Mouse (Mus musculus): ENCODE measurements around the gene Tunar. TPM values are rescaled to one million over a fixed set of nuclear protein-coding genes. Genes with fewer than 3 reads are reported as not detected.

Tunar gene
- total and polyA plus RNA-seq, 2 experiments from 2014 or later: 18.3 to 29.6 TPM

DNA sequence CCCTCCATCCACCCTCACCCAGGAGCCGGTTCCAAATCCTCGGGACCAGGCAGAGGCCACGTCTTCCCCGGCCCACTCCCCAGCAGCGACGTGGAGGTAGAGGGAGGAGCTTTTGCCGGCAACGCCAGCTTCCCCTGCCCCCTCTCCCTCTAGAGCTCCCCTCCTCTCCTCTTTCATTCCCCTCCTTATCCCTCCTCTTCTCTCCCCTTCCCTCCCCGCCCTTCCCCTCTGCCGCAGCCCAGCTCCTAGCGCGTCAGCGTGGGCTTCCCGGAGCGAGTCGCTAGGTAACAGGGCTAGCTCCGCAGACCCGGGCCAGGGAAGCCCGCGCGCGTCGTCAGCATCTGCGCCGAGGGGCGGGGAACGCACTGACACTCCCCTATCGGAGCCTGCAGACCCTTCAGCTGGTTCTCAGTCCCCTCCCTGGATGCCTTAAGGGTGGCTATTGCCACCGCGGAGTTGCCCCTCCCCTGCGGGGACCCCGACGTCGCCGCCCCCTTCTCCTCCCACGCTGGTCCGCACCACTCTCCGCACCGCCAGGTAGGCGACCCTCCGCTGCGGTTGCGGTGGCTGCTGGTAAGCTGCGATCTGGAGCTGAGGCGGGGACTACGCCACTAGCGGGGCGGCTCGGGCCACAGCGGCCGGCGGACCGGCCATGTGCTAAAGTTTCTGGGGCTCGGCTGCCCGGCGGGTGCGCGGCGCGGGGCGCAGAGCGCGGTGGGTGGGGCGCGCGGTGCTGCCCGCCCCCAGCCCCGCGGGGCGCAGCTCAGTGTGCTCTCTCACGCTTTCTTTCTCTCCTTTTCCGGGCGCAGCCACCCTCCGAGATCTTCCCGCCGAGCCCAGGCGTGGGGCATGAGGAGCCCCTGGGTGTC lies 3.0 kb downstream of the Tunar start:
- WGBS: 3% methylated on average over 66 of the region's 77 CpGs
- ATAC-seq (peak; percentile 94), DNase-seq (ENCODE audit: low spot score) (peak; percentile 91)
- no peaks in the 10 kb centered on the region for H3K36me3 ChIP-seq (ENCODE audit: insufficient read depth, low read length)
- peak overlapping the region; percentile 90 for H3K4me2 ChIP-seq (ENCODE audit: low read depth, low read length)
- peak overlapping the region; percentile 66 for H3K9ac ChIP-seq (replicated peaks; ENCODE audit: low read length)
- peak overlapping the region; percentile 84 for H3K27ac ChIP-seq
- TF ChIP-seq CTCF (IDR thresholded peaks at IDR 0.05; ENCODE audit: low read depth): no peak
- no peaks in the 10 kb centered on the region for H3K9me3 ChIP-seq (ENCODE audit: low read length)
- H3K27me3 ChIP-seq (ENCODE audit: insufficient read depth, low read length): no peaks in the 10 kb centered on the region
- peaks cover 11% of the 10 kb centered on the region; the same call in 1 of the 2 replicates for H3K4me1 ChIP-seq (ENCODE audit: insufficient read depth, low read length)
- peak overlapping the region; percentile 66 for H3K4me3 ChIP-seq (ENCODE audit: low read length)

DNA sequence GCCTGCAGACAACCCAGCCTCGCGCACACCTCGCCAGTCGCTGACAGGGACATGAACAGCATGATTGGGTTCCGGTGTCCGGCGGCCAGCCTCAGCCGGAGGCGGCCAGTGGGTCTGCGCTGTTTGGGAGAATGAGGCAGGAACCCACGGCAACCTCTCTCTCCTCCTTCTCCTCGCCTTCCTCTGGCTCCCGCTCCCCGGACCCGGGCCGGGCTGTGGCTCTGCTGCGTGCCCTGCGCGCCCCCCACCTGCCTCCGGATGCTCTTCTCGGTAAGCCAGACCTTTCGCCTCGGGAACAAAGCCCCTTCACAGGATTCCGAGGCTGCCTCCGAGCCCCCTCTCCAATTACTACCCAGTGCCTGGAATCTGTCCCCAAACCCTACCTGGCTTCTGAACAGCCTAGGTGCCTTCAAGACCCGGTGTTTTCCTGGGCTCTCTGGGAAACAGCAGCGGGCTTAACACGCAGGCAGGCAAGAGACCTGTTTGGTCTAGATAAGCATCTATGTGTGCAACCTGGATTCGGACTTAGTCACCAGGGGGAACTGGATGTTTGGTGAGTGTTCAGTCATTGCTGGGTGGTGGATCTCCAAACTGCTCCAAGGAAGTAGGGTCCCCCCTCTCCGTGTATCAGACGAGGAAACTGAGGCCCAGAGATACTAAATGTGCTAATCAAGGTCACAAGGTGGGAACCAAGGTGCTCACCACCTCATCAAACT lies 3.8 kb downstream of the Tunar start:
- H3K4me3 ChIP-seq (ENCODE audit: low read length): peak overlapping the region; percentile 66
- H3K9me3 ChIP-seq (ENCODE audit: low read length): no peaks in the 10 kb centered on the region
- H3K4me1 ChIP-seq (ENCODE audit: insufficient read depth, low read length): peaks cover 11% of the 10 kb centered on the region; the same call in 1 of the 2 replicates
- peak overlapping the region; percentile 66 for H3K9ac ChIP-seq (replicated peaks; ENCODE audit: low read length)
- H3K27me3 ChIP-seq (ENCODE audit: insufficient read depth, low read length): no peaks in the 10 kb centered on the region
- 3% methylated on average over 29 of the region's 31 CpGs for WGBS
- peak overlapping the region; percentile 84 for H3K27ac ChIP-seq
- no peak for DNase-seq (ENCODE audit: low spot score)
- no peak for TF ChIP-seq CTCF (IDR thresholded peaks at IDR 0.05; ENCODE audit: low read depth)
- ATAC-seq: no peak; the same call in 1 of the 2 replicates
- H3K4me2 ChIP-seq (ENCODE audit: low read depth, low read length): peak overlapping the region; percentile 90
- no peaks in the 10 kb centered on the region for H3K36me3 ChIP-seq (ENCODE audit: insufficient read depth, low read length)

DNA sequence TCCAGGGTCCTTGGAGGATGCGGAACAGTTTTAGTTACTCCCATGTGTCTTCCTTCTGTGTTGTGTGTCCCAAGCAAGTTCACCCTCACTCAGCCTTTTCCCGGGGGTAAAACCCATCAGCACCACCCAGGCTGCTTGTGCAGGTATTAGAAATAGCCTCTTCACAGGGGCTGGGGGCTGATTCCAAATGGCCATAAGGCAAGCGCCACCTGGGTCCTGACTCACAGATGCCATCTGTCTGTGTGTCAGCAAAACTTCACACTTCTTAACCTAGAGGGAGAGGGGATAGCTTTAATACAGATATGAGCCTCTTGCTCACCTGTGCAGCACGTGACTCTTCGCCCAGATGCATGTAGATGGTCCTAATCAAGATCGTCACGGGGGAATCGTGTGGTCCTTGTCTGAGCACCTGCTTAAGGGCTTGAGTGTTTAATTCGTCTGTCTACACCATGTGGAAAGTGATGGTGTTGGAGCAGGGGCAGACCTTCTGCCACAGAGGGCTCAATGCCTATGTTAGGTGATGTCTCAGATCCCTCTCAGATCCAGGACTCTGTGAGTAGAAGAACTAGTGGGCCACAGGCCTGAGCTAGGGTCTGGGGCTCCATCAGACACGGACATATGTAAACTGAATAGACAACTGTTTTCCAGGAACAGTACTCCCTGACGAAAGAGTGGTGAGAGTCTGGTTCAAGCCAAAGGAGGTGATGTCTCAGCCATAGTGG lies 4.7 kb downstream of the Tunar start:
- no peaks in the 10 kb centered on the region for H3K36me3 ChIP-seq (ENCODE audit: insufficient read depth, low read length)
- H3K27me3 ChIP-seq (ENCODE audit: insufficient read depth, low read length): no peaks in the 10 kb centered on the region
- peak overlapping the region; percentile 66 for H3K4me3 ChIP-seq (ENCODE audit: low read length)
- WGBS: 64% methylated on average over 11 of the region's 11 CpGs
- TF ChIP-seq CTCF (IDR thresholded peaks at IDR 0.05; ENCODE audit: low read depth): peak; percentile 28
- 0 out of 2 replicates have a peak overlapping the region, but pooled peaks have one; percentile 66 for H3K9ac ChIP-seq (replicated peaks; ENCODE audit: low read length)
- ATAC-seq (no peak), DNase-seq (ENCODE audit: low spot score) (no peak)
- peaks cover 11% of the 10 kb centered on the region; the same call in 1 of the 2 replicates for H3K4me1 ChIP-seq (ENCODE audit: insufficient read depth, low read length)
- H3K4me2 ChIP-seq (ENCODE audit: low read depth, low read length): peak overlapping the region; percentile 90
- no peak overlapping the region; the same call in 1 of the 2 replicates for H3K27ac ChIP-seq
- no peaks in the 10 kb centered on the region for H3K9me3 ChIP-seq (ENCODE audit: low read length)

DNA sequence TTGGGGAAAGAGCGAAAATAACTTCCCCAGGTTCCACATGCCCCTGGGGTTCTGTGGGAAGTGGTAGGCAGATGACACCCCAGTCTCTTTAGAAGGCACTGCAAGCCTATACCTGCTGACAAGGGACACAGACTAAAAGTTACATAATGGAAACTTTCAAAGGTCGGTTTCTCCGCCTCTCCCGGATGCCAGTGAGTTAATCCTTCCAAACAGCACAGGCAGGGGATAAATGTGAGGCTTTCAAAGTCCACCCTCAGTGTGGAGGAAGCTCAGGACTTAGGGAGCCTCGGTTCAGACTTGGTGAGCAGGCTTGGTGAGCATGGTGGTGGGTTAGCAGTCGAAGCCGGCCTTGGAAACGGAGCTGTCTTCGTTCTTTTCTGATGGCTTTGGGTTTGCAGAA lies 7.9 kb downstream of the Tunar start:
- no peak for ATAC-seq
- DNase-seq (ENCODE audit: low spot score): no peak
- Histone ChIP-seq H3K9ac (replicated peaks; ENCODE audit: low read length) (no peak overlapping the region), H3K9me3 (ENCODE audit: low read length) (no peaks in the 10 kb centered on the region), H3K4me1 (ENCODE audit: insufficient read depth, low read length) (peaks cover 11% of the 10 kb centered on the region; the same call in 1 of the 2 replicates), H3K36me3 (ENCODE audit: insufficient read depth, low read length) (no peaks in the 10 kb centered on the region), H3K4me2 (ENCODE audit: low read depth, low read length) (no peak overlapping the region), H3K4me3 (ENCODE audit: low read length) (no peak overlapping the region), H3K27me3 (ENCODE audit: insufficient read depth, low read length) (no peaks in the 10 kb centered on the region), H3K27ac (no peak overlapping the region)
- no peak for TF ChIP-seq CTCF (IDR thresholded peaks at IDR 0.05; ENCODE audit: low read depth)
- WGBS: 52% methylated on average over 9 of the region's 9 CpGs

DNA sequence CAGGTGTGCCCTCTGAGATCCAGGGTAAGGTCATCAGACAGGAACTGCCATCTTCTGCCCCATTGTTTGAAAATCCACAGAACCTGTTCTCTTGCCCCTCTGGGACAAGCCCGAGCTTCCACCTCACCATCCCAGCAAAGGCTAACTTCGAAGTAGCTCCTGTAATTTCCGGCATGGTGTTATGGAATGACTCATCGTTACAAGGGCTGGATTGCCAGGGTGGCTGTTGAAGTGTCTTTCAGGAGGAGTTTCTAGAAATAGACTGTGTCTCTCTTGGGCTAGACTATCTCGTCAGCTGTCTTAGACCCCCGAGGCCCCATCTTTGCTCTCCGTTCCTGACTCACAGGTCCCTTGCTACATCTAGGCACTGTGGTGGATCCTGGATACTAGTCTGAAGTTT lies 10.8 kb downstream of the Tunar start:
- Histone ChIP-seq H3K4me3 (ENCODE audit: low read length) (no peak overlapping the region), H3K27ac (no peak overlapping the region), H3K9me3 (ENCODE audit: low read length) (no peaks in the 10 kb centered on the region), H3K4me1 (ENCODE audit: insufficient read depth, low read length) (0 out of 2 replicates have a peak, but pooled peaks cover 4% of the 10 kb centered on the region), H3K36me3 (ENCODE audit: insufficient read depth, low read length) (no peaks in the 10 kb centered on the region), H3K9ac (replicated peaks; ENCODE audit: low read length) (no peak overlapping the region), H3K4me2 (ENCODE audit: low read depth, low read length) (no peak overlapping the region), H3K27me3 (ENCODE audit: insufficient read depth, low read length) (no peaks in the 10 kb centered on the region)
- 90% methylated on average over 7 of the region's 7 CpGs for WGBS
- ATAC-seq (no peak), DNase-seq (ENCODE audit: low spot score) (no peak)
- TF ChIP-seq CTCF (IDR thresholded peaks at IDR 0.05; ENCODE audit: low read depth): no peak

DNA sequence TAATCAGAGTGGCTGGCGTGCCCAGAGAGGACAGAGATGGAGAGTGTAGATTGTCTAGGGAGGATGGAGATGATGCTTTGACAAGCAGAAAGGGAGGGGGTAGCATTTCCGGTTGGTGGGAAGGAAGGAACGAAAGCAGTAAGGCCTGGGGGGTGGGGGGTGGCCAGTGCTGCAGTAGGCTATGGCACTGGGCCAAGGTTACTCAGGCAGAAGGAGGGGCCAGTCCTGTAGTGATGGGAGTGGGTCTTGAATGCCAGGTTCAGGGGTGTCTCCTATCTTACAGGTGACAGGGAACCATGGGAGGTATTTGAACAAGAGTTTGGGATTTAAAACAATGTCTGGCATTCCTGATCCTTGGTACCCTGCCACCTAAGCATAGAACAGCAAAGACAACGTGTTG lies 13.2 kb downstream of the Tunar start:
- no peak for TF ChIP-seq CTCF (IDR thresholded peaks at IDR 0.05; ENCODE audit: low read depth)
- Histone ChIP-seq H3K9me3 (ENCODE audit: low read length) (no peaks in the 10 kb centered on the region), H3K27ac (no peak overlapping the region), H3K9ac (replicated peaks; ENCODE audit: low read length) (no peak overlapping the region), H3K36me3 (ENCODE audit: insufficient read depth, low read length) (no peaks in the 10 kb centered on the region), H3K27me3 (ENCODE audit: insufficient read depth, low read length) (no peaks in the 10 kb centered on the region), H3K4me2 (ENCODE audit: low read depth, low read length) (no peak overlapping the region), H3K4me1 (ENCODE audit: insufficient read depth, low read length) (no peaks in the 10 kb centered on the region), H3K4me3 (ENCODE audit: low read length) (no peak overlapping the region)
- ATAC-seq: no peak
- DNase-seq (ENCODE audit: low spot score): no peak
- 54% methylated on average over 4 of the region's 4 CpGs for WGBS
